Mouse (Mus musculus) embryonic fibroblast, embryonic 13.5 days (primary cell): ENCODE measurements around the gene Sacs.

Experiments
- CTCF ChIP-seq: IDR thresholded peaks from 2 replicates; pipeline ENCODE4 v1.5.1; 2011; ENCODE audit warnings: mild to moderate bottlenecking, control low read depth, low read length, moderate library complexity, borderline replicate concordance; ENCODE audit not compliant: insufficient read depth
- POLR2A ChIP-seq: IDR thresholded peaks from 2 replicates; pipeline ENCODE4 v1.6.1; 2011; ENCODE audit warnings: low read depth, mild to moderate bottlenecking, control low read depth, low read length, moderate library complexity

DNA sequence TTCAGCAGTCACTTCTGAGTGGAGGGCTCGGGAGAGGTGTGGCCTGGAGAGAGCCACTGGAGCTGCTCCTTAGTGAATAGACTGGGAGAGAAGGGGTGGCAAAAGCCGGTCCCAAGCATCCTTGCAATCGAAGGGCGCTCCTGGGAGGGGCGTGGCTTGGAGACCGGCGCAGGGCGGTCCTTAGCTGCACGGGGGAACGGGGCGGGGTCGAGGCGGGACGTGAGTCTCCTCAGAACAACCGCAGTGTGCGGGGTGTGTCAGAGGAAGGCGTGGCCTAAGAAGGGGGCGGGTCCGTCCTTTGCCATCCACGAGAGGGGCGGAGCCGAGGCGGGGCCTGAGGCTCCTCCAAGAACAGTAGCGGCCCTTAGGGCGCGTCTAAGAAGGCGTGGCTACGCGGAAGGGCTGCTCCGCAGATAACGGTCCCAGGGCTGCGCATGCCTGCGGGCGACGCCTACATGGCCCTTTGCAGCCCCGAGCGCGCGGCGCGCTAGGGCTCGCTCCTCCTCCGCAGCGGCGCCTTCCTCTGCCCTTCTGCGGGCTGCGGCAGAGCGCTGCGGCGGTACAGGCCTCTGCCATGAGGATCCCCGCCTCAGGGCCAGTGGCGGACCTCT lies 34.4 kb downstream of the Sacs start:
- TF ChIP-seq CTCF (no peak), POLR2A (peak; percentile 87)
